Mouse (Mus musculus) gastrocnemius, postnatal 4 days (tissue): ENCODE data around the gene Mtss1l. TPM values are rescaled to one million over a fixed set of nuclear protein-coding genes. Genes with fewer than 3 reads are reported as not detected.

Source experiments
- DNase-seq, 2 experiments: peaks; one replicate each; pipeline ENCODE4 v3.0.0; 2021 to 2022; ENCODE audit warnings: low spot score in 2 of 2, mixed read lengths in 2 of 2
- total RNA-seq, 2 experiments: library from RNA; stranded (reverse); gene quantifications; 2 replicates each; pipeline ENCODE4 v1.2.3; 2021

Gene Mtss1l
- total RNA-seq, 2 experiments from 2014 or later = 73.8 to 79.3 TPM

GRCm38 (mm10) chr8:110705391-110706287 lies 15.6 kb upstream of the Mtss1l start:
- DNase-seq = peak in 1 of 2 experiments; percentile 5

GRCm38 (mm10) chr8:110706288-110706870 lies 14.9 kb upstream of the Mtss1l start:
- DNase-seq = no peak

GRCm38 (mm10) chr8:110708429-110708828 lies 12.8 kb upstream of the Mtss1l start:
- no peak for DNase-seq

GRCm38 (mm10) chr8:110710593-110710992 lies 10.7 kb upstream of the Mtss1l start:
- DNase-seq = no peak

- no peak for DNase-seq
Measured at GRCm38 (mm10) chr8:110711271-110711934, 9.9 kb upstream of the Mtss1l start.

GRCm38 (mm10) chr8:110713073-110713472 lies 8.2 kb upstream of the Mtss1l start:
- DNase-seq = peak in 1 of 2 experiments; percentile 50

GRCm38 (mm10) chr8:110714827-110715519 lies 6.3 kb upstream of the Mtss1l start:
- DNase-seq = no peak

- no peak for DNase-seq
Measured at GRCm38 (mm10) chr8:110716075-110716474, 5.2 kb upstream of the Mtss1l start.

- DNase-seq = no peak
Measured at GRCm38 (mm10) chr8:110717131-110717530, 4.1 kb upstream of the Mtss1l start.

- no peak for DNase-seq
Measured at GRCm38 (mm10) chr8:110718209-110718968, 2.9 kb upstream of the Mtss1l start.

- DNase-seq = peak in 1 of 2 experiments; percentile 78
Measured at GRCm38 (mm10) chr8:110718969-110719670, 2.2 kb upstream of the Mtss1l start.

- no peak for DNase-seq
Measured at GRCm38 (mm10) chr8:110719898-110720653, 1.2 kb upstream of the Mtss1l start.

- peak in 1 of 2 experiments; percentile 58 for DNase-seq
Measured at GRCm38 (mm10) chr8:110721606-110722413, 534 bp downstream of the Mtss1l start.

GRCm38 (mm10) chr8:110722414-110723011 lies 1.2 kb downstream of the Mtss1l start:
- DNase-seq = no peak

GRCm38 (mm10) chr8:110724493-110724892 lies 3.2 kb downstream of the Mtss1l start:
- no peak for DNase-seq

- no peak for DNase-seq
Measured at GRCm38 (mm10) chr8:110725084-110725838, 4.0 kb downstream of the Mtss1l start.

- peak; percentile 69 to 79 for DNase-seq
Measured at GRCm38 (mm10) chr8:110726893-110727292, 5.6 kb downstream of the Mtss1l start.
